Mouse (Mus musculus) ES-E14 (cell line): ENCODE results near the gene Impg1.

Source experiments
- CHD2 ChIP-seq: IDR thresholded peaks from 2 replicates; pipeline ENCODE4 v1.6.1; 2014; ENCODE audit warnings: mild to moderate bottlenecking, low read depth, low read length, inconsistent platforms
- HCFC1 ChIP-seq: IDR thresholded peaks from 2 replicates; pipeline ENCODE4 v1.6.1; 2012; ENCODE audit warnings: low read length, inconsistent platforms, borderline replicate concordance; ENCODE audit not compliant: insufficient read depth
- MAFK ChIP-seq: IDR thresholded peaks from 2 replicates; pipeline ENCODE4 v1.6.1; 2014; ENCODE audit warnings: mild to moderate bottlenecking, low read depth, low read length, inconsistent platforms; ENCODE audit not compliant: insufficient read depth
- ZC3H11A ChIP-seq: IDR thresholded peaks from 2 replicates; pipeline ENCODE4 v1.6.1; 2012; ENCODE audit warnings: low read depth, mild to moderate bottlenecking, inconsistent platforms, low read length, borderline replicate concordance
- ZNF384 ChIP-seq: IDR thresholded peaks from 2 replicates; pipeline ENCODE4 v1.6.1; 2012; ENCODE audit warnings: low read depth, low read length, inconsistent platforms

- TF ChIP-seq ZC3H11A (no peak), MAFK (no peak), CHD2 (no peak), ZNF384 (no peak), HCFC1 (no peak)
These were observed 120.8 kb downstream of the Impg1 start for GRCm38 (mm10) chr9:80344451-80345000.
